Mouse (Mus musculus) neural tube, embryonic 13.5 days (tissue): ENCODE results near the gene Rpl22. TPM values are rescaled to one million over a fixed set of nuclear protein-coding genes. Genes with fewer than 3 reads are reported as not detected.

Experiments
- ATAC-seq: fragments of 200-750 bp; cut with Nextera tagmentation; 2 replicates; pipeline ENCODE4 v1.8.0; 2017; ENCODE audit warnings: low read depth, mild to moderate bottlenecking, moderate TSS enrichment, moderate library complexity
- H3K27ac ChIP-seq: fragments of 300-500 bp; sonication (generic); replicated peaks from 2 replicates; pipeline ENCODE4 v1.5.1; 2015; ENCODE audit warnings: moderate library complexity, mild to moderate bottlenecking, inconsistent platforms
- H3K27me3 ChIP-seq: fragments of 300-500 bp; sonication (generic); 2 replicates; pipeline ENCODE4 v1.6.1; 2015; ENCODE audit warnings: mild to moderate bottlenecking, inconsistent platforms
- H3K36me3 ChIP-seq: fragments of 300-500 bp; sonication (generic); 2 replicates; pipeline ENCODE4 v1.6.1; 2015; ENCODE audit warnings: mild to moderate bottlenecking, inconsistent platforms
- H3K4me1 ChIP-seq: fragments of 300-500 bp; sonication (generic); replicated peaks from 2 replicates; pipeline ENCODE4 v1.6.1; 2015; ENCODE audit warnings: inconsistent platforms
- H3K4me2 ChIP-seq: fragments of 300-500 bp; sonication (generic); 2 replicates; pipeline ENCODE4 v1.6.1; 2015; ENCODE audit warnings: inconsistent platforms, mild to moderate bottlenecking, moderate library complexity
- H3K4me3 ChIP-seq: fragments of 300-500 bp; sonication (generic); 2 replicates; pipeline ENCODE4 v1.5.1; 2015; ENCODE audit warnings: mild to moderate bottlenecking, inconsistent platforms
- H3K9ac ChIP-seq: fragments of 300-500 bp; sonication (generic); 2 replicates; pipeline ENCODE4 v1.6.1; 2015; ENCODE audit warnings: moderate library complexity, mild to moderate bottlenecking, inconsistent platforms
- H3K9me3 ChIP-seq: fragments of 300-500 bp; sonication (generic); 2 replicates; pipeline ENCODE4 v1.6.1; 2016; ENCODE audit warnings: inconsistent platforms
- WGBS: fragments of 180-500 bp; shearing (Covaris S2); methylation state at CpG from one replicate; pipeline ENCODE4 v1.1.7; 2015; 5-methylcytosine and 5-hydroxymethylcytosine counted together
- polyA plus RNA-seq: library from polyadenylated mRNA; unstranded; fragments of >200 nt; fragmentation: Nextera tagmentation; extraction: Ambion mirVana; gene quantifications from 2 replicates; pipeline ENCODE4 v1.2.1, GENCODE M21; 2015

Rpl22 gene
- 198 and 217 TPM in 2 replicates for polyA plus RNA-seq

DNA sequence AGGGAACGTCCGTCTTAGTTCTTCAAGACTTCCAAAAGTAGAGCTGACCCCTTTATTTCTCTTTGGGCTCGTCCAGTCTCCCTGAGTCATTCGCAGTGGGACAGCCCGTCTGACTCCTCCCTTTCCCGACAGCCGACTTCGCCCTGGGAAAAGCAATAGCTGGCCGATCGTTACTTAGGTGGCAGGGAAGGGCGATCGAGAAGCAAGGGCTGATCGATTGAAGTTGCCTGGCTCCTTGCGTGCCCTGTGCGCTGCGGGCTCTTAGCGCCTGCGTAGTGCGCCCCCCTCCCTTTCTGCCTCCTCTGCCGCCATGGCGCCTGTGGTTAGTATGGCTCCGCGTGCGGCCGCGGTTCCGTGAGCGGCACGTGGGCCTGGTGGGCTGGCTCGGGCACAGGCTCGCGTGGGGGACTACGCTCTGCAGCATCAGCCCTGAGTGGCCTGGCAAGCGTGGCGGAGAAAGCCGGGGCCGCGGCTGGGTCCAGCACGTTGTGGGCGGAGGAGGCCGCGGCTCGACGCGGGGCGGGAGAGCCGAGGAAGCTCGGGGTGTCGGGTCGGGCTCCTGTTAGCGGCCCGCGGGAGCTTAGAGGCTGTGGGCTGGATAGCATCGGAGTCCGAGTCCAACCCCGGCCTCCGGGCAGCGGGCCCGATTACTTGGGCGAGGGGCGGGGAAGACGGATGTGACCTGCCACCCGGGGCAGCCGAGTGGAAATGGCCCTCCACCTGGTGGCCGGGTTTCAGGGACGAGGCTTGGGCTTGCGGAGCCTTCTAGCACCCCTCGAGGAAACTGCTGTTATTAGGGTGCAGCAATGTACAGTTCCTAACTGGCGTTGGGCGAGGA is at the start of gene Rpl22:
Gene Rpl22, plus strand, starts transcription at position 169 of the 838 bp plus-strand sequence.
- Histone ChIP-seq H3K9ac (peak within 1 kb of the TSS; percentile 89), H3K9me3 (no peaks in the 10 kb centered on the region), H3K4me3 (peak within 1 kb of the TSS; percentile 76), H3K4me1 (peaks cover 20% of the 10 kb centered on the region), H3K4me2 (peak within 1 kb of the TSS; percentile 64), H3K27me3 (peaks cover 3% of the 10 kb centered on the region; the same call in 1 of the 2 replicates), H3K36me3 (peaks cover 30% of the 10 kb centered on the region), H3K27ac (peak within 1 kb of the TSS; percentile 69)
- ATAC-seq: peak; percentile 97
- WGBS: 0% methylated on average over 70 of the region's 70 CpGs

- Histone ChIP-seq H3K9ac (no peak overlapping the region), H3K4me1 (peaks cover 41% of the 10 kb centered on the region), H3K4me3 (no peak overlapping the region), H3K27ac (no peak overlapping the region), H3K36me3 (peaks cover 11% of the 10 kb centered on the region; the same call in 1 of the 2 replicates), H3K4me2 (no peak overlapping the region), H3K9me3 (no peaks in the 10 kb centered on the region), H3K27me3 (peaks cover 91% of the 10 kb centered on the region)
- no peak for ATAC-seq
- WGBS: 54% methylated on average over 10 of the region's 10 CpGs
These were observed 48.9 kb upstream of the Rpl22 start for GRCm38 (mm10) chr4:152276389-152277347.

DNA sequence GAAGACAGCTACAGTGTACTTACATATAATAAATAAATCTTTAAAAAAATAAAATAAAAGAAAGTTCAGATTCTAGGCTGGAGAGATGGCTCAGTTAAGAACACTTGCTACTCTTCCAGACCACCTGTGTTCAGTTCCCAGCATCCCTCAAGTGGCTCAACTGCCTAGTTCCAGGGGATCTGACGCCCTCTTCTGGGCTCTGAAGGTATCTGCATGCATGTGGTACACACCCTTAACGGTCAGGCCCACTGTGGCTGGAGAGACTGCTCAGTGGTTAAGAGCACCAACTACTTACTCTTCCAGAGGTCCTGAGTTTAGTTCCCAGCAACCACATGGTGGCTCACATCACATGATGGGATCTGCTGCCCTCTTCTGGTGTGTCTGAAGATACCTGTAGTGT is 47.6 kb upstream of the Rpl22 start:
- ATAC-seq: no peak
- WGBS: 69% methylated on average over 2 of the region's 2 CpGs

DNA sequence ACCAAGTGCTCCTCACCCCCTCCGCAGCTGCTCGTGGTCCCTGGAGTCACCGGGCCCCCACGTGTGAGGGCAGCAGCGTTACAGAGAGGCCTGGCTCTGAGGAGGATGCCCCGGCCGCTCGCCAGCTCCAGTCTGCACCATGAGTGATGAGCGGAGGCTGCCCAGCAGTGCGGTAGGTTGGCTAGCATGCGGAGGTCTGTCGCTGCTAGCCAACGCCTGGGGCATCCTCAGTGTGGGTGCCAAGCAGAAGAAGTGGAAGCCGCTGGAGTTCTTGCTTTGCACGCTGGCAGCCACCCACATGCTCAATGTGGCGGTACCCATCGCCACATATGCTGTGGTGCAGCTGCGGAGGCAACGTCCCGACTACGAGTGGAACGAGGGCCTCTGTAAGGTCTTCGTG is 46.6 kb upstream of the Rpl22 start:
- ATAC-seq: no peak
- H3K9me3 ChIP-seq: no peaks in the 10 kb centered on the region
- no peak overlapping the region for H3K4me3 ChIP-seq
- no peak overlapping the region for H3K27ac ChIP-seq
- H3K36me3 ChIP-seq: peaks cover 7% of the 10 kb centered on the region; the same call in 1 of the 2 replicates
- H3K4me1 ChIP-seq: peaks cover 30% of the 10 kb centered on the region
- H3K9ac ChIP-seq: no peak overlapping the region
- peaks cover 91% of the 10 kb centered on the region for H3K27me3 ChIP-seq
- H3K4me2 ChIP-seq: no peak overlapping the region
- WGBS: 83% methylated on average over 23 of the region's 23 CpGs

More for the DNA sequence above, 47.6 kb upstream of the Rpl22 start:
- H3K36me3 ChIP-seq: peaks cover 7% of the 10 kb centered on the region; the same call in 1 of the 2 replicates
- H3K27ac ChIP-seq: no peak overlapping the region
- H3K9me3 ChIP-seq: no peaks in the 10 kb centered on the region
- H3K27me3 ChIP-seq: peaks cover 91% of the 10 kb centered on the region
- H3K9ac ChIP-seq: no peak overlapping the region
- no peak overlapping the region for H3K4me2 ChIP-seq
- no peak overlapping the region for H3K4me3 ChIP-seq
- H3K4me1 ChIP-seq: peaks cover 33% of the 10 kb centered on the region

GRCm38 (mm10) chr4:152281601-152282000 is 43.9 kb upstream of the Rpl22 start:
- H3K4me2 ChIP-seq: no peak overlapping the region
- no peaks in the 10 kb centered on the region for H3K9me3 ChIP-seq
- no peak overlapping the region for H3K27ac ChIP-seq
- peaks cover 92% of the 10 kb centered on the region for H3K27me3 ChIP-seq
- no peak overlapping the region for H3K4me3 ChIP-seq
- no peak overlapping the region for H3K9ac ChIP-seq
- peaks cover 22% of the 10 kb centered on the region for H3K4me1 ChIP-seq
- ATAC-seq: no peak
- 61% methylated on average over 15 of the region's 15 CpGs for WGBS
- H3K36me3 ChIP-seq: peaks cover 7% of the 10 kb centered on the region; the same call in 1 of the 2 replicates

DNA sequence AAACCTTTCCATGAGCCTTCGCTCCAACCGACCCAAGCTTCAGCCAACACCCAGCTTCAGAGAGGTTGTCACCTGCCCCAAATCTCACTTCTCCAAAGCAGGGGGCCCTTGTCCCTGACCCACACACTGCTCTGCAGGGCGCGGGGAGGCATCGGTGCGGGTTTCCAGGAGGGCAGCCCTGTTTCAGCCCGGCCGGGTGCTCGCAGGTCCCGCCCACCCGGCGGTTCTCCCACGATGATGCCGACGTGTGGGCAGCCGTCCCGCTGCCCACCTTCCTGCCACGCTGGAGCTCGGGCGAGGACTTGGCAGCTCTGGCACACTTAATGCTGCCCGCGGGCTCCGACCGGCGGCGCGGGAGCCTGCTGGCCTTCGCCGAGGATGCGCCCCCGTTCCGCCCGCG is 42.8 kb upstream of the Rpl22 start:
- Histone ChIP-seq H3K27ac (no peak overlapping the region), H3K9me3 (no peaks in the 10 kb centered on the region), H3K36me3 (peaks cover 7% of the 10 kb centered on the region; the same call in 1 of the 2 replicates), H3K4me1 (peaks cover 33% of the 10 kb centered on the region), H3K4me3 (peak overlapping the region; percentile 35), H3K9ac (peak overlapping the region; percentile 56), H3K27me3 (peaks cover 94% of the 10 kb centered on the region), H3K4me2 (peak overlapping the region; percentile 59)
- peak; percentile 1; the same call in 1 of the 2 replicates for ATAC-seq
- WGBS: 17% methylated on average over 34 of the region's 34 CpGs

DNA sequence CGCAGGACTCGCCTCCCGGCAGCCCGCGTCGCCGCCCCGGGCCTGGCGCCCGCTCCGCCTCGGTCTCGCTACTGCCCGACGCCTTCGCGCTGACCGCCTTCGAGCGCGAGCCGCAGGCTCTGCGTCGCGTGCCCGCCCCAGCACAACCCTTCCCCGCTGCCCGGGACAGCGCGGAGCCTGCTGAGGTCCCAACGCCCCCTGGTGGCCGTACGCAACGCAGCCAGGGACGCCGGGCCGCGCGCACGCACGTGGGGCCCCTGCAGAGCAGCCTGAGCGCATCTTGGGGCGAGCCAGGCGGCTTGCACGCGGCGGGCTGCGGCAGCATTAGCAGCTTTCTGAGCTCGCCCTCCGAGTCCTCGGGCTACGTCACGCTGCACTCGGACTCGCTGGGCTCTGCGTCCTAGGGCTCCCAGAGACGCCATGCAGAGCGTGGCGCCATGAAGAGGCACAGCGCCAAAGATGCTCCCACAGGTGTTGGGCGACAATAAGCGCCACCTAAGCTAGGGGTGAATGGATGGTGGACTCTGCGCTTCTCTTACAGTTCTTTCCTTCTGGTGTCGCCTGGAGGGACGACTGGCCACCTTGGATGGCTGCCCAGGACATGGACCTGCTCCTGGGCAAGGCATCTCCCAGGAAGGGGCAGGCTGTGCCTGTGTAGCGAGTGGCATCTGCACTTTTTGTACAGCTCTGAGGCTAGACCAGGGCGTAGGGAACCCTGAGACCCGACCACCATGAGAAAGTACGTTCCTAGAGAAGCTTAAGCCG is 42.2 kb upstream of the Rpl22 start:
- peak overlapping the region; percentile 59 for H3K4me2 ChIP-seq
- peak; percentile 71 for ATAC-seq
- no peaks in the 10 kb centered on the region for H3K9me3 ChIP-seq
- H3K36me3 ChIP-seq: peaks cover 7% of the 10 kb centered on the region; the same call in 1 of the 2 replicates
- H3K4me3 ChIP-seq: peak overlapping the region; percentile 35
- WGBS: 7% methylated on average over 60 of the region's 70 CpGs
- peaks cover 40% of the 10 kb centered on the region for H3K4me1 ChIP-seq
- peaks cover 97% of the 10 kb centered on the region for H3K27me3 ChIP-seq
- peak overlapping the region; percentile 56 for H3K9ac ChIP-seq
- H3K27ac ChIP-seq: no peak overlapping the region

DNA sequence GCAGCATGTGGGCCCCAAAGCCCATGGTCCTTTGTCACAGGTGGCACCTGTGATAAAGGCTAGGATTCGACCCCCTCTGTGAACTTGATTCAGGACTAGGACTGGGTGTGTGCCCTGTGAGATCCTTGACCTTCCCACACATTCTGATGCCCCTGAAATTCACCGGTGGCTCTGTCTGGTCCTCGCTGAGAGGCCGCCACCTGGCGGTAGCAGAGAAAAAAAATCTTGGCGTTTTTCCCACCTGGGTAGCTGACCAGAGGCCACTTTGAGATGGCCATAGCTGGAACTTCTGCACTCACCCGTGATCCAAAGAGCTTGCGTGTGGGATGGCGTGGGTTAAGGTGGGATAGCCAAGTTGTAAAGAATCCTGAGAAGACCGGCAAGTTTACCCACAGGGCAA is 40.0 kb upstream of the Rpl22 start:
- Histone ChIP-seq H3K9me3 (no peaks in the 10 kb centered on the region), H3K4me3 (no peak overlapping the region), H3K27ac (no peak overlapping the region), H3K4me1 (peaks cover 52% of the 10 kb centered on the region), H3K9ac (no peak overlapping the region), H3K27me3 (peaks cover 92% of the 10 kb centered on the region), H3K36me3 (no peaks in the 10 kb centered on the region), H3K4me2 (no peak overlapping the region)
- no peak for ATAC-seq
- WGBS: 4% methylated on average over 10 of the region's 10 CpGs

GRCm38 (mm10) chr4:152286183-152286582 is 39.4 kb upstream of the Rpl22 start:
- H3K4me3 ChIP-seq: peak overlapping the region; percentile 36
- H3K27me3 ChIP-seq: peaks cover 92% of the 10 kb centered on the region
- under 1% methylated on average over 32 of the region's 32 CpGs for WGBS
- H3K36me3 ChIP-seq: no peaks in the 10 kb centered on the region
- H3K27ac ChIP-seq: no peak overlapping the region
- no peaks in the 10 kb centered on the region for H3K9me3 ChIP-seq
- peak overlapping the region; percentile 62 for H3K4me2 ChIP-seq
- H3K4me1 ChIP-seq: peaks cover 59% of the 10 kb centered on the region
- peak overlapping the region; percentile 67 for H3K9ac ChIP-seq
- peak; percentile 20; the same call in 1 of the 2 replicates for ATAC-seq

- no peak for ATAC-seq
- WGBS: 2% methylated on average over 26 of the region's 26 CpGs
These were observed 38.7 kb upstream of the Rpl22 start for GRCm38 (mm10) chr4:152286887-152287286.

More at GRCm38 (mm10) chr4:152286887-152287286, 38.7 kb upstream of the Rpl22 start:
- no peaks in the 10 kb centered on the region for H3K36me3 ChIP-seq
- H3K27me3 ChIP-seq: peaks cover 91% of the 10 kb centered on the region
- H3K9me3 ChIP-seq: no peaks in the 10 kb centered on the region
- H3K4me3 ChIP-seq: peak overlapping the region; percentile 36
- H3K4me2 ChIP-seq: peak overlapping the region; percentile 62
- H3K27ac ChIP-seq: no peak overlapping the region
- peaks cover 66% of the 10 kb centered on the region for H3K4me1 ChIP-seq
- H3K9ac ChIP-seq: peak overlapping the region; percentile 67
